Mouse (Mus musculus) gastrocnemius, postnatal 36 days (tissue): ENCODE data around the gene Gm5934. TPM values are rescaled to one million over a fixed set of nuclear protein-coding genes. Genes with fewer than 3 reads are reported as not detected.
"Not testable (repeated sequence)": the region's sequence is repeated elsewhere in the genome, so short reads cannot be mapped to it uniquely, and the experiment has no call there.

Source experiments
- DNase-seq, 2 experiments: peaks; one replicate each; pipeline ENCODE4 v3.0.0; 2022
- intact Hi-C: fragments of 180-260 bp; cut with DNase I; formaldehyde crosslinking; loops from one replicate; pipeline ENCODE4 v1.15.1; 2025
- long read RNA-seq, 2 experiments: library from polyadenylated mRNA; stranded (forward); transcript quantifications; one replicate each; pipeline ENCODE4 v2.0.0; 2021
- total RNA-seq, 2 experiments: library from RNA; stranded (reverse); gene quantifications; 2 replicates each; pipeline ENCODE4 v1.2.3; 2021

Gm5934 gene
- not detected for total RNA-seq
- long read RNA-seq, experiment 1: 0 reads
- long read RNA-seq, experiment 2: 0 reads

DNA sequence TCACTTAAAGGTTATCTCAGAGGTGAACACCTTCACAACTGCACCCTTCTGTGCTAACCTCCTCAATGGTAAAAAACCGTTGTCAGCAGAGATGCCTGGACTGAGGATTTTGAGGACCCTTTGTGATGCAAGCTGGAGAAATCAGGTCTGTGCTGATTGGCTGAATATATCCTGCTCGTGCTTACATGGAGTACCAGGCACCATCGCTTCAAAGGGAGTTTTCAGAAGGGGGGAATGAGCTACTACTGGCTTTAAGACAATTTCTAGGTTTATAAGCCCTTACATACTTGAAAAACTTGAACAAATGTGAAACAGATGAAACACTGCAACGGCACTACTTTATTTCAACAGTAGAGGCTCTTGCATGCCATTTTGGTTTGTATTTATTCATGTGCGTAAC is at the start of gene Gm5934:
Gene Gm5934, minus strand, starts transcription at position 101 of the 400 bp plus-strand sequence.
- intact Hi-C loops, DNase-seq: not testable (repeated sequence)

Other genes starting within 250 kb of the Gm5934 start
- not detected for gene Gm4297, start 74.1 kb upstream of the Gm5934 start, total RNA-seq